Mouse (Mus musculus) C2C12 (cell line): ENCODE measurements around the gene Ap1s1. TPM values are rescaled to one million over a fixed set of nuclear protein-coding genes. Genes with fewer than 3 reads are reported as not detected.

ENCODE experiments used
- H3K27me3 ChIP-seq: one replicate; pipeline ENCODE4 v1.6.1; 2011; ENCODE audit not compliant: control insufficient read depth, insufficient read depth, insufficient read length
- H3K36me3 ChIP-seq: one replicate; pipeline ENCODE4 v1.6.1; 2011; ENCODE audit not compliant: control insufficient read depth, insufficient read depth
- H3K4me3 ChIP-seq: one replicate; pipeline ENCODE4 v1.5.1; 2011; ENCODE audit warnings: mild to moderate bottlenecking, control low read depth; ENCODE audit not compliant: poor library complexity, insufficient read depth, severe bottlenecking
- H3K79me2 ChIP-seq: one replicate; pipeline ENCODE4 v1.6.1; 2011; ENCODE audit not compliant: control insufficient read depth, insufficient read depth
- H3K79me3 ChIP-seq: one replicate; pipeline ENCODE4 v1.6.1; 2011; ENCODE audit warnings: low read depth, control low read depth
- H3ac ChIP-seq: one replicate; pipeline ENCODE3; 2011; ENCODE audit warnings: low read depth; ENCODE audit not compliant: control insufficient read depth, insufficient read length
- CEBPB ChIP-seq: IDR thresholded peaks from one replicate; pipeline ENCODE4 v1.6.1; 2011; ENCODE audit warnings: low read depth, mild to moderate bottlenecking, control low read depth, moderate library complexity
- CTCF ChIP-seq: IDR thresholded peaks from one replicate; pipeline ENCODE4 v1.5.1; 2011; ENCODE audit not compliant: control insufficient read depth, insufficient read depth, insufficient read length
- FOSL1 ChIP-seq: IDR thresholded peaks from one replicate; pipeline ENCODE4 v1.8.0; 2011; ENCODE audit warnings: mild to moderate bottlenecking, low read length; ENCODE audit not compliant: poor library complexity, insufficient read depth, severe bottlenecking
- MAX ChIP-seq: IDR thresholded peaks from one replicate; pipeline ENCODE4 v1.6.1; 2011; ENCODE audit warnings: mild to moderate bottlenecking, control low read depth
- MYOD1 ChIP-seq: IDR thresholded peaks from one replicate; pipeline ENCODE4 v1.6.1; 2011; ENCODE audit warnings: low read depth; ENCODE audit not compliant: control insufficient read depth, insufficient read length
- MYOG ChIP-seq: IDR thresholded peaks from one replicate; pipeline ENCODE4 v1.6.1; 2011; ENCODE audit not compliant: control insufficient read depth, insufficient read length; ENCODE audit errors: extremely low read depth
- USF1 ChIP-seq: IDR thresholded peaks from one replicate; pipeline ENCODE4 v1.6.1; 2011; ENCODE audit warnings: low read depth, mild to moderate bottlenecking, control low read depth, moderate library complexity
- polyA plus RNA-seq: library from polyadenylated mRNA; unstranded; fragments of >200 nt; fragmentation: generic; extraction: Trizol; gene quantifications from one replicate; pipeline ENCODE4 v1.2.1, GENCODE M21; 2012; ENCODE audit warnings: missing spikeins

The Ap1s1 gene
- polyA plus RNA-seq, 1 experiment: 360 TPM

DNA sequence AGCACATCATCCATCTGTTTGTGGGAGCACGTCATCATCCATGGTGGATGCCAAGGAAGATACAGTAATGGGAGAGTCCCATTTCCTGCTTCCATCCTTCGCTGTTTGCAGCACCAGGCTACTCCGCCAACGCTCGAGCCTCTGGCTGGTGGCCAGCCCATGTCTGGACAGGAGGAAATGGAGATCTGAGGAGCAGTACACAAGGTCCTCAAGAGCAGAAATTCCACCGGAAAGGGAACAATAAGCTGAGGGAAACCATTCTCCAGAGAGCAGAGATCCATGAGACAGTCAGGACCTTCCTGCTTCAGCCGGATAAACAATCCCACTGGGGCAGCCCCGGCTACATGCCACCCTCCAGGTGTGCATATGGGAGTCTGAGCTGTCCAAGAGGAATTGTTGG, 41.5 kb upstream of the Ap1s1 start:
- Histone ChIP-seq H3K79me2 (no peaks in the 10 kb centered on the region), H3K36me3 (no peaks in the 10 kb centered on the region), H3K79me3 (no peaks in the 10 kb centered on the region), H3K27me3 (no peaks in the 10 kb centered on the region), H3ac (no peak overlapping the region), H3K4me3 (no peak overlapping the region)
- no peak for TF ChIP-seq USF1
- TF ChIP-seq CTCF: no peak
- no peak for TF ChIP-seq MAX
- TF ChIP-seq MYOG: no peak
- TF ChIP-seq FOSL1: no peak
- no peak for TF ChIP-seq MYOD1
- no peak for TF ChIP-seq CEBPB

DNA sequence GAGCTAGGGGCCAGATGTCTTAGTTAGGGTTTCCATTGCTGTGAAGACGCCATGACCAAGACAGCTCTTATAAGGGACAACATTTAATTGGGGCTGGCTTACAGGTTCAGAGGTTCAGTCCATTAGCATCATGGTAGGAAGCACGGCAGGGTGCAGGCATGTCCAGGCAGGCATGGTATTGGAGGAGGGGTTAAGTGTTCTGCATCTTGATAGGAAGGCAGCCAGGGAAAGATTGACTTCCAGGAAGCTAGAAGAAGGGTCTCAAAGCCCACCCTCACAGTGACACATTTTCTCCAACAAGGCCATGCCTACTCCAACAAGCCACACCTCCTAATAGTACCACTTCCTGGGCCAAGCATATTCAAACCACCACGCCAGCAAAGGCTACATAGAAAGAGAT, 39.8 kb upstream of the Ap1s1 start:
- Histone ChIP-seq H3K27me3 (no peaks in the 10 kb centered on the region), H3K79me2 (no peaks in the 10 kb centered on the region), H3ac (no peak overlapping the region), H3K79me3 (no peaks in the 10 kb centered on the region), H3K4me3 (no peak overlapping the region), H3K36me3 (no peaks in the 10 kb centered on the region)
- TF ChIP-seq FOSL1 (no peak), CTCF (no peak), MYOG (no peak), USF1 (no peak), MAX (no peak), CEBPB (no peak), MYOD1 (no peak)

DNA sequence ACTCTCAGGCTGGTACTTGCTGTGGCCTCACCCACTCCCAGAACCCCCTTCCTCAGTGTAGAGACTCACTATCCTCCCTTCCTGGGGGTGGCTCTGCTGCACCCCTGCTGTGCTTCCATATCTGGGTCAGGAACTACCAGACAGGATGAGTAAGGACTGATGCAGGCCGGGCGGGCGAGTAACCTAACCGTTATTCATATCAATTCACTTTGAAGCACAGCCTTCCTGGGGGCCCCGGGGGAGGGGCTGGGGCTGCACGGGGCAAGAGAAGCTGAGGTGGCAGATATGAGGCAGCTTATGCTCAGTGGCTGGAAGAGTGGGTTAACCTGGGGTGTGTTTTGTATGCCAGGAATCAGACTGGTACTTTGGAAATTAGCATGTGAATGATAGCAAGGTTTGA, 39.1 kb upstream of the Ap1s1 start:
- Histone ChIP-seq H3ac (no peak overlapping the region), H3K79me3 (no peaks in the 10 kb centered on the region), H3K27me3 (no peaks in the 10 kb centered on the region), H3K4me3 (no peak overlapping the region), H3K79me2 (no peaks in the 10 kb centered on the region), H3K36me3 (no peaks in the 10 kb centered on the region)
- TF ChIP-seq CEBPB (no peak), MYOG (no peak), MAX (no peak), CTCF (no peak), USF1 (no peak), MYOD1 (no peak), FOSL1 (no peak)

DNA sequence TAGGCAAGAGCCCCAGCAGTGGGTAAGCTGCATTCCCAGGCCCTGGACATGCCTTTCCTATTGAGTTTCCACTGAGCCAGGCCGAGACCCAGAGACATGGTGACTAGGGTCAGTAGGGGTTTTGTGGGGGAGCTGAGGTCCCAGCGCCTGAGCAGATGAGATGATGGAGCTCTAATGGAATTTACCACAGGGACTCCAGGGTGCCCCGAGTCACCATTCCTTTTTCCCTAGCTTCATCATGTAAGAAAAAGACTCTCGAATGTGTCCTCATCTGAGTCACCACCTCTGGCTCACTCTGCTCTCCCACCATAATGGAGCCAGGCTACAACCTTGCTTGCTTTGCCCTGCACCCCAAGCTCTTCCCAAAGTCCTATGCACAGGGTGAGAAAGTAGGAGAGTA, 37.1 kb upstream of the Ap1s1 start:
- Histone ChIP-seq H3K79me3 (no peaks in the 10 kb centered on the region), H3ac (no peak overlapping the region), H3K36me3 (no peaks in the 10 kb centered on the region), H3K79me2 (no peaks in the 10 kb centered on the region), H3K4me3 (no peak overlapping the region), H3K27me3 (no peaks in the 10 kb centered on the region)
- TF ChIP-seq CTCF: no peak

DNA sequence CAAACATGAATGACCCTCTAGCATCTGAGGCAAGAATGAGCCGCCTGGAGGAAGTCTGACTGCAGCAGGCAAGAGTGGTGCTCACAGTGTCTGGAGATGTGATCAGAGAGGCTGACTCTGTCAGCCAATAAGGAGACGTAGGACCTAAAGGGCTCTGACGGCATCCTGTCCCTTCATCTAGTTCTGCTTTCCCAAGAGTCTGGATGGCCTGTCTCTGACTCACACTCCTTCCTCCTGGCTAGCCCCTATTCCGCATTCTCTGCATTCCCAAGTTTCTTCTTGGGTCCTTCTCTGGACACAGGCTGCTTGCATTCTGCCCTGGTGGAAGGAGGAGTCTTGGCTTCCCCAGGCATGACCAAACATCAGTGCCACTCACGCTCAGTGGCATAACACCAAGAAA, 33.9 kb upstream of the Ap1s1 start:
- H3K4me3 ChIP-seq: no peak overlapping the region
- H3K79me2 ChIP-seq: no peaks in the 10 kb centered on the region
- TF ChIP-seq CTCF: no peak
- peak; percentile 61 for TF ChIP-seq CEBPB
- TF ChIP-seq MAX: peak; percentile 61
- TF ChIP-seq USF1: no peak
- no peak for TF ChIP-seq MYOG
- peak; percentile 43 for TF ChIP-seq FOSL1
- no peak for TF ChIP-seq MYOD1
- no peaks in the 10 kb centered on the region for H3K27me3 ChIP-seq
- no peaks in the 10 kb centered on the region for H3K36me3 ChIP-seq
- no peaks in the 10 kb centered on the region for H3K79me3 ChIP-seq
- H3ac ChIP-seq: no peak overlapping the region

DNA sequence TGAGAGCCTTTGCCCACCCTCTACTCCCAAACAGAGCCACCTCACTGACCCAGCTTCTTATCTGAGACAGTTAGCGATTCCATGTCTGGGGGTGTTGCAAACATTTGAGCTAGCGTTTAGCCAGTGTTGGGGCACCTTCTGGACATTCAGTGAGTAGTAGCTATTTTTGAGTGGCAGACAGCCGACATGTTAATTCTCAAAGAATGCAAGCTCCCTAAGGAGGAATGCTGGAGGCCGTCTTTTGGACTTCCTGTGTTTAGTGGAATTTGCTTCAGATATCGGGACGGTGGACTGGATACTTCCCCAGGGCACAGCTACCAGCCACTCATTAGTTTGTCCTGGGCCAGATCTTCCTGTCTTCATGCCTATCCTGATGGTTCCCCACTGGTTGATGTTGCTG, 32.7 kb upstream of the Ap1s1 start:
- Histone ChIP-seq H3K36me3 (no peaks in the 10 kb centered on the region), H3K4me3 (no peak overlapping the region), H3K79me3 (peaks cover 2% of the 10 kb centered on the region), H3K27me3 (no peaks in the 10 kb centered on the region), H3ac (no peak overlapping the region), H3K79me2 (no peaks in the 10 kb centered on the region)
- TF ChIP-seq MAX (no peak), CEBPB (no peak), MYOD1 (no peak), FOSL1 (no peak), USF1 (no peak), MYOG (no peak), CTCF (no peak)
